Mouse (Mus musculus): ENCODE results near the gene Chgb.

The Chgb gene

DNA sequence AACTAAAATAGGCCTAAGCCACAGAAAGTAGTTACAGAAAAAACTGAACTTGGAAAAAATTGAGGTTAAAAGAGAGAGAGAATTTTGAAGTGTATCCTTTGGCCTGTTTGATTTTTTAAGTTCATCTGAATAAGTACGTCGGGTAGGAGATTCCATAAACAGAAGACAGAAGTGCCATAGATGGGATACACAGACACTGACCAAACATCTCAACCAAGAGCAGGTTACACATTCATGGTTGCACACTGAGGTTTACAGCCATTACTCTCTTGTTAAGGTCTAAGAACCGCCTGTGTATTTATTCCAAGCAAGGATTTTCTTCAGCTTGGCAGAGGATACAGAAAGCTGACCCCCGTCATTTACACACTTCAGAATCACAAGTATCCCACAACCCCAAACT lies at the start of gene Chgb:
Gene Chgb (plus strand): TSS at position 301 of the 400 bp plus-strand sequence.
- WGBS: 5% methylated on average over 4 of the region's 4 CpGs

- 74% methylated on average over 5 of the region's 5 CpGs for WGBS
Measured at GRCm38 (mm10) chr2:132732940-132733339, 48.1 kb upstream of the Chgb start.

DNA sequence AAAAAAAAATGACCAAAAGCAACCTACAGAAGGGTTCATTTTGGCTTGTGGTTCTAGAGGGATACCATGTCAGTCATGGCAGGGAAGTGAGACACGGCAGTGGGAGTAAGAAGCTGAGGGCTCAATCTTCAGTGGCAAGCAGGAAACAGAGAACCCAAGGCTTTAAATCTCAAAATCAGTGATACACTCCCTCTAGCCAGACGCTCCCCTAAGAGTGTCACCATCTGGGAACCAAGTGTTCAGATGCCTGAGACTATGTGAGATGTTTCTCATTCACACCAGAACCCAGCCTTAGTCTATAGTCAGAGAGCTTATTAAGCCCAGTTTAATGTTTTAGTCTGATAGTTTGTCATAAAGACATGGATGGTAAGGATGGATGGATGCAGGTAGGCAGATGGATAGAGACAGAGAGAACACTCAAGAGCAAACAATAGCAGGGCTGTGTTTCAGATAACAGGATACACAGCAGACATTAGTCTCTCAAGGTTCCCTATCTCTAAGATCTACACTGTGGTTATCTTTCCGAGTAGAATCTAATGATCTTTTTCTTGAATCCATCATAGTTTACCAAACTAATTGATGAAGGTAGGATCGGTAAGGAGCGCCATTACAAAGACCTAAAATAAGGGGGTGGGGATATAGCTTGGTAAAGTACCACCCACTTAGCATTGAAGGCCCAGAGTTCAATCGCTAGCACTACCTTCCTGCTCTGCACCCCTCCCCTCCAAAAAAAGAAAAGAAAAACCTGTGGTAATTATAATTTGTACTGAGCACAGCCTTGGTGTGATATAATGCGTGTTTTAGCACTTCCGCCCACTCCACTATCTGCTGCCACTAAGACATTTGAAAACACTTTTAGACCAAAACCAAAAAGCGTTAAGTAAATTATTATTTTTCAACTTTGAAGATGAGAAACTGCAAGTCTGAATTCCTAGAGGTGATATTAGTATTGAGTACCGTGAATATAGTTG lies 47.2 kb upstream of the Chgb start:
- 66% methylated on average over 10 of the region's 10 CpGs for WGBS

GRCm38 (mm10) chr2:132738816-132739432 lies 42.2 kb upstream of the Chgb start:
- 37% methylated on average over 2 of the region's 2 CpGs for WGBS

GRCm38 (mm10) chr2:132741862-132742347 lies 39.2 kb upstream of the Chgb start:
- WGBS: 31% methylated on average over 8 of the region's 8 CpGs

- WGBS: 80% methylated on average over 5 of the region's 5 CpGs
Measured at GRCm38 (mm10) chr2:132744866-132745265, 36.2 kb upstream of the Chgb start.

DNA sequence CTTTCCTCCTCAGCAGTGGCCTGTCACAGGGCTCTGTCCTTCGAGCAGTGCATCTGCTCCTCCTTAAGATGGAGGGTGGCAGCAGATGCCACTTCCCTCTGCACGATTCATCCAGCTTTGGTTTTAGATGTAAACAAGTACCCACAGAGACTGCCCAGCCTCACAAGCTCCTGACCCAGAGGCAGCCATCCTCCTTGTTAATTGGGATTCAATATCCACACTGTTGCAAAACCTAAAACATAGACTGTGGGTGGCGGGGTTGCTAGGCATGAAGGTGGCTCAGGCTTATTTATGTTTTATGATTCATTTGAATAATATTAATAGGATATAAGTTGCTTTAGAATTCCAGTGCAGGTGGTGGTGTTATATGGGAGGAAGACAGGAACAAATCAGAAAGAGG lies 35.0 kb upstream of the Chgb start:
- 51% methylated on average over 3 of the region's 3 CpGs for WGBS

GRCm38 (mm10) chr2:132751141-132752066 lies 29.7 kb upstream of the Chgb start:
- 33% methylated on average over 15 of the region's 15 CpGs for WGBS

DNA sequence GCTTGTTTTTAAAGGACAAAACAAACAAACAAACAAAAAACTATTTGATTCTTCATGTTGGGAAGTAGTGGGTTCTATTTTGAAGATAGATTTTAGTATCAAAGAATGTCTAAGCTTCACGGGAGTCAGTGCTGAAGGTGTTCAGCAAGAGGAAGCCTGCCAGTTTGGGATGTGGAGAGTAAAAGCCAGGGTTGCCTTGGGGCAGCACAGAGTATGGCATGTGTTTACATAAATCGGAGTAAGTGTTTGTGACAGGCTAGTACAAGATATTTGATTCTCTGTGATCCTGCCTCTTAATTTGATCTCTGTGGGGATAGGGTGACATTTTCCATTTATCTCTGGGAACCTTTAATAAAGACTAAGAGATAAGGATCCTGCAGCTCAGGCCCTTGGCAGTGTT lies 28.7 kb upstream of the Chgb start:
- WGBS: 64% methylated on average over 2 of the region's 2 CpGs

DNA sequence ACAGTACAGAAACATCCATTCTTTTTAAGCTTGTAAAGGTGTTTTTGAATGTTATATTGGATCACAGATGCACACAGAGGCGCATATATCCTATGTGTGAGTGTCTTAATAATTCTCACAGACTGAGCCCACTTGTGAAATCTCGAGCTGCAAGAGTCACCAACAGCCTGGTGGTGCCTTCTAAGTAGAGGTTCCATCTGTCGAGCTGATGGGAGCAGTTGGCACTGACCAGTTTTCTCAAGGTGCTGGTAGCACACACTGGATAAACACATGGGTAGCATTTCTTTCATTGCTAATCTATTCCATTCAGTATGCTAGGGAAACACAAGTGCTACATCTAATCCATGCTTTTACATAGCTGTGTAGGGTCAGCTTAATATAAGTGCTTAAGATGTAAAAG lies 27.9 kb upstream of the Chgb start:
- 53% methylated on average over 3 of the region's 3 CpGs for WGBS

DNA sequence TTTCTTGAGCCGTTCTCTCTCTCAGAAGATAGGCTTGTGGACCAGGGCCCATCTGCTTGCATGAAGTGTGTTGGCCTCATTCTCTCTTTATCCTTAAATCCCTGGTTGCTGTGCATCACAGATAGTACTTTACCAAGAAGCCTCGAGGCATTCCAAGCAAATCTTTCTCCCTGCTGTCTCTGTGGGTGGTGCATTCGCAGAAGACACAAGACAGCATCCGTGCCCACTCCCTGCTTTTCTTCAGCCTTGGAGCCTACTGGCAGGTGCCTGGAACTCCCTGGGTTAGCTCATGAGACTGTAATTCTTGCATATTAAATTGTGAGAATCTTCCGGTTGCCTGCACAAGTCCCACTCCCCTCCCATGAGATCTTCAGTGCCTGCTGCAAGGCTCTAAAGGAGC lies 23.2 kb upstream of the Chgb start:
- WGBS: 29% methylated on average over 5 of the region's 5 CpGs

DNA sequence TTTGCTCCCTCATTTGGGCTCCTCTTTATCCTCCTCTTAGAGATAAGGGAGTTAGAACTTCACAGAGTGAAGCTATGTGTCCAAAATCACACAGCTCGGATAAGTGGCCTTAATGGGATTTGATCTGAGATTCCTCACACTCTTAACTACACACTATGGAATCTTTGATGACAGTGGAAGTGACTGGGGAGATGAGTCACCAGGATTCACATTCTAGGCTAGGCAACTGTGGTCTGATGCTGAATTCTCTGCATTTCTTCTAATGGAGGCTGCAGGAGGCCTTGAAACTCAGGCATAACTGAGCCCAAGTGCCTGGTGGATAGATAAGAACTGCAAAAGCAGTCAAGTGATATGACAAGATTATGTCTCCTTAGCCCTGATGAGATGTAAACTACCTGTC lies 10.3 kb upstream of the Chgb start:
- 92% methylated on average over 1 of the region's 1 CpGs for WGBS

- WGBS: under 1% methylated on average over 41 of the region's 41 CpGs
Measured at GRCm38 (mm10) chr2:132781439-132782068, 476 bp downstream of the Chgb start.

DNA sequence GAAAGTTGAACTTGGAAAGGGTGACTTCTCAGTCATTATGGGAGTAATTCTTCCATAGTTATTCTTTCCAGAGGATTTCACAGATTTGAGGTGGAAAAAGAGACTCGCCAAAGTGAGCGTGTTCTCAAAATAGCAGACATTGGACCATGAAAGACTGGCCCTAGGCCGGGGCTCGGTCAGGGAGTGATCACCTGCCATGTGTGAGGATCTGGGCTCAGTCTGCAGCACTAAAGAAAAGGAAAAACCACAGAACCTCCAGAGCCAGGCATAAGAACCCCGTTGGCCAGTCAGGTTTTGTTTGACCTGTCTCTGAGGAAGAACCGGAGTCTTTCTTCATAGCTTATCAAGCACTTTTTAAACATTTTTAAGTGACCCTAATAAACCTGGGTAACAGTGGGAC lies 3.0 kb downstream of the Chgb start:
- 59% methylated on average over 6 of the region's 6 CpGs for WGBS

DNA sequence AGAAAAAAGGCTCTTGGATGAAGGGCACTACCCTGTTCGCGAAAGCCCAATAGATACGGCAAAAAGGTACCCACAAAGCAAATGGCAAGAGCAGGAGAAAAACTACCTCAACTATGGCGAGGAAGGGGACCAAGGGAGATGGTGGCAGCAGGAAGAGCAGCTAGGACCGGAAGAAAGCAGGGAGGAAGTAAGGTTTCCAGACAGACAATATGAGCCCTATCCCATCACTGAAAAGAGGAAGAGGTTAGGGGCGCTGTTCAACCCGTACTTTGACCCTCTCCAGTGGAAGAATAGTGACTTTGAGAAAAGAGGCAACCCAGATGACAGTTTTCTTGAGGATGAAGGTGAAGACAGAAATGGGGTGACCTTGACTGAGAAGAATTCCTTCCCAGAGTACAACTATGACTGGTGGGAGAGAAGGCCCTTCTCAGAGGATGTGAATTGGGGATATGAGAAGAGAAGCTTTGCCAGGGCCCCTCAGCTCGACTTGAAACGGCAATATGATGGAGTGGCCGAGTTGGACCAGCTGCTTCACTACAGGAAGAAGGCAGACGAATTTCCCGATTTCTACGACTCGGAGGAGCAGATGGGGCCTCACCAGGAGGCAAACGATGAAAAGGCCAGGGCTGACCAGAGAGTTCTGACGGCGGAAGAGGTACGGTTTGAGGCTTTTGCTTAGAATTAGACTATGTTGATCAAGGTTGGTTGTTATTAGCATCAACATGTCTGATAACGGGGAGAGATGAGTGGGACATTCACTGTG lies 12.5 kb downstream of the Chgb start:
- WGBS: 85% methylated on average over 19 of the region's 19 CpGs

GRCm38 (mm10) chr2:132794204-132794586 lies 13.1 kb downstream of the Chgb start:
- 86% methylated on average over 7 of the region's 7 CpGs for WGBS

- 90% methylated on average over 2 of the region's 2 CpGs for WGBS
Measured at GRCm38 (mm10) chr2:132802976-132803375, 21.9 kb downstream of the Chgb start.

DNA sequence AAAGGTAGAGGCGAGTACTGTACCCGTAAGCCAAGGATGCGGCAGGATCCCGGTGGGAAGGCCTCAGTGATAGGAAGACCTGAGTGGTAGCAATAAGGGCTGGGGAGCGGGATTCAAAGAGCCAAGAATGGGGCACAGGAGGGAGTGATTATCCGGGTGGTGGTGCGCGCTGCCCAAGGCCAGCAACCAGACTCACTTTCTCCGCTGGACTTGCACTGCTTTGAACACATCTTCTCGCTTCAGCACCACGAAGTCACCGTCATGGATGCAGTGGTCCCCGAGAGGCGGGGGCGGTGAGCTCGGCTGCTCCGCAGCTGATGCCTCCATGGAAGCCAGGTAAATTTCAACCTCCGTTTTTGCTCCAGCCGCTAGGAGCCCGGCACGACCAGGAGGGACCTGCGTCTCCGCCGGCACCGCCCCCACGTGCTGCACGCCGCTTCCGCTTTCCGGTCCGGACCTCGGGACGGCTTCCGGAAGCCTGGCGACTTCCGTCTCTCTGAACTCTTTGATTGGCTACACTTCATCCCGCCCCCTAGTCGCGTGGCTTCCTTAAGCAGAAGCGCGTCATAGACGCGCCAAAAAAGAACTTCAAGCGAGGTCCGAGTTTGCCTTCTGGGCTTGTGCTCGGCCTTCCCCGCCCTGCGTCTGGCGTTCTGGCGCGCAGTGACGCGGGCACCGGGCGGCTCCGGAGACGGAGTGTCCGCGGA lies 34.7 kb downstream of the Chgb start, which contains the start of the genes Trmt6 and Mcm8:
Gene Trmt6 (minus strand): TSS at position 448 of the 707 bp plus-strand sequence.
Gene Mcm8 (plus strand): TSS at position 534 of the 707 bp plus-strand sequence.
- whole genome bisulfite sequencing: under 1% methylated on average over 59 of the region's 59 CpGs

DNA sequence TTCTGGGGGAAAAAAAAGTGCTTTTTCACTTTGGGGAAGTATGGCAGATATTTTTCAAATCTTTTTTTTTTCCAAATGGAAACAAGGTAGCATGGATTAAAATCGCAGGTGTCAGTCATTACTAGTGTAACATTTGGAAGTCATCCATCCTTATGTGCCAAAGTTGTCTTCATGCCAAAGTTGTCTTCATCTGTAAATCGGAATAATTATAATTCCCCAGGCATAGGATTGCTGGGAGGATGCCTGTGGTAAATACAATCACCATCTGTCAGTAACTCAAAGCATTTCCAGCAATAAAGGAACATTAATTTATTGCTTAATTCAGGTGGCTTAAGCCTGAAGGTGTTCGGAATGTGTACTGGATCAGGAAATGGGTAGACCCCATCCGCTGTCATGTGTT lies 60.0 kb downstream of the Chgb start:
- WGBS: 83% methylated on average over 4 of the region's 4 CpGs

Measured in cerebral cortex, adult 2 months (tissue).